Mouse (Mus musculus) kidney, postnatal 10 days (tissue): ENCODE results near the gene Hspa1b.

ENCODE experiments used
- DNase-seq: peaks from one replicate; pipeline ENCODE4 v3.0.0; 2021; ENCODE audit warnings: mixed read lengths

Hspa1b gene

DNA sequence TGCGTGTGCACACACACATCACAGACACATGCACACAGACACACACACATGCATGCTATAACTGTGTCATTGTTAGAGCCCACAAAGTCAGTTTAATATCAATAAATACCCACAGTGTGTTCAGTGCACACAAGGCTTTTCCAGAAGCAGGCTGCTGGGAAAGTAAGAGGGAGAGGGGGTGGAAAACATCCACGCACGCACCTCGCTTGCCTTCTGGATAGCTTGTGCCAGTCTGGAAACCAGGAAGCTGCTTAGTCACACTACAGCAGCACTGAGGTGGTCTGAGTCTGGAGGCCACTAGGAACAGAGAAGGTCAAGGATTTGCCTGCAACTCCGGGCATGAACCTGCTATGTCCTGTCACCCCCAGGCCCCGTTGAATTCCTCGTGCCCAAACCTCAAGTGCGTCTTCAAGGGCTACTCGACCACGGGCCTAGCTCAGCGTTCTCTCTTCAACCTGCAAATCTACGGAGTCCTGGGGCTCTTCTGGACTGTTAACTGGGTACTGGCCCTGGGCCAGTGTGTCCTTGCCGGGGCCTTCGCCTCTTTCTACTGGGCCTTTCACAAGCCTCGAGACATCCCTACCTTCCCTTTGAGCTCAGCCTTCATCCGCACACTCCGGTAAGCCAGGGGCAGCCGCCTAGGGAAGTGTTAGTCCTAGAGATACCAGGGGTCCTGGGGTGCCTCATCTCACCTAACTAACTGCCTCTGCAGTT lies 31.6 kb downstream of the Hspa1b start:
- no peak for DNase-seq

- DNase-seq: no peak
Measured at GRCm38 (mm10) chr17:34924258-34924657, 34.8 kb downstream of the Hspa1b start.

DNA sequence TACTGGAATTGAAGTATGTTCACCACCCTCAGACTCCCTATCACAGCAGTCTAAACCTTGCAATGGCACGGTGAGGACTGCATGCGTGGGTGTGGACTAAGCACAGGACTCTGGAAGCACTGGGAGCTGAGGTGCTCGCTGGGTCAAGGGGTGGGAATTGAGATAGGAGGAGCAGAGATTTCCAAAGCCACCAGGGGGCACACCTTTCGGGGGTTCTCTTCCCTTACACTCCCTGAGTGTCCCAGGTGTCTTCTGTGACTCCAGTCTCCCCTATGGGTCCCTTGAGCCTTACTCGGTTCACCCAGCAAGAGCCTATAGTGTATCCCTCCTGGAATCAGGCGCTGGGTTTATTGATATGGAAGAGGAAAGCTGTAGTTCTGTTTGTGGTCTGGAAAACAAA lies 36.1 kb downstream of the Hspa1b start:
- no peak for DNase-seq

GRCm38 (mm10) chr17:34917188-34917587 lies 41.9 kb downstream of the Hspa1b start:
- DNase-seq: no peak

DNA sequence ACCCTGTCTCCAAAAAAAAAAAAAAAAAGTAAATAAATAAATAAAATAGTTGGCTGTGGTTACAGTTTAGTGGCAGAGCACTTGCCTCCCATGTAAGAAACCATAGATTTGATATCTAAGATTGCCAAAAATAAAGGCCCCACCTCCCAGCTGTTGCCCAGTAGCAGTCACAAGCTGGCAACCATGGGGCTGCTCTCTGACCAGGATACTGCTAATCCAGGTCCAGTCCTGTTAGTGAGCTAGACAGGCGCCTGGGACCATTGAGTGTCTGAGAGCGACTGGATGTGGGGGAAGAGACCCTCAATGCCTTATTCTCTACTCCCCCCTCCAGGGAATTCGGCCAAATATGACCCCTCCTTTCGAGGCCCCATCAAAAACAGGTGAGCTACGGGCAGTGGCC lies 42.7 kb downstream of the Hspa1b start:
- no peak for DNase-seq

GRCm38 (mm10) chr17:34915410-34915831 lies 43.6 kb downstream of the Hspa1b start:
- peak; percentile 80 for DNase-seq

DNA sequence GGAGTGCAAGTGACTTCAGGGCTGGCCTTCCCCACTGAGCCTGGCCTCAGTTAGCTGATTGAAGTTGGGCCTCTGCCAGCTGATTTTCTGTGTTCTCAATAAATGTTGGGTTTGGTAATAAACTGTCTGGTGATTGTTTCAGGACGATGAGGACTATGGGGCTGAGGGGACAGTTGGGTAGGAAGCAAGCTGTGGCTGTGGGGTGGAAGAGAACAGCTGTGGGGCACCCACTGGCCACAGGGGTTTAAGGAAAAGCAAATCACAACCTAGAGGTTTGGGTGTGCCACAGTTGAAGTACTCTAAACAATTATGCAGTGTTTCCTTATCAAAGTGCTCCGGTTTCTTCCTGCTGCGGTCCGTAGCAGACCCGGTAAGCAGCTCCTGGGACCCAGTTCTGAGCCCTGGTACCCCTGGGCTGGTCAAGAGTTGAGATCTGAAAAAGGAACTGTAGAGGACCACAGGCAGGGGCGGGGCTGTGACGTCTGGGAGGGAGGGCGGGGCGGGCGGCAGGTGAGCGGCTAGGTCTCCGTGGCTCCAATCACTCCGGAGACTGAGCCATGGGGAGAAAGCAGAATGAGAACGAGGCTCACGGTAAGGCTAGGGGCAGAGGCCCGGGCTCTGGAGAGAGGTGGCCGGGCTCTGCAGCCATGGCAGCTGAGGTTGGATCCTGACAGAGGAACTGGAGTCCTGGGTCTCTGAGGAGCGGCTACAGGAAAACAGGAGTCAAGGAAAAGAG lies 44.9 kb downstream of the Hspa1b start, which contains the start of gene Slc44a4:
Gene Slc44a4 (plus strand): TSS at position 537 of the 736 bp plus-strand sequence.
- peak; percentile 64 for DNase-seq

DNA sequence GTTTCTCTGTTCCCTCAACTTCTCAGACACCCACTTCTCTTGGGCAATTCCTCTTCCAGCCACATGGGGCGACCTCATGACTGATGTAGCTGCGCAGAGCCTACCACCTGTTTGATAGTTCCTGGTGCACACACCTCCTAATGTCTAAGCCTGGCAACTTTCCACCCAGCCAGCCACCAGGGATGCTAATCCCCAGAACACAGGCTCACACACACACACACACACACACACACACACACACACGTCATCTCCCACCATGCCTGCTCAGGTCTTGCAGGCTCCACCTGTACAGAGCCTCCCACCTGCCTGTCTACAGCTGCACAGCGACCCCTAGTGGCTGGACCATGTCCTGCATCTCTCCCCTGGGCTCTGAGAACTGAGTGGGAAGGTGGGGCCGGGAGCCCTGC lies 47.1 kb downstream of the Hspa1b start:
- DNase-seq: peak; percentile 90

DNA sequence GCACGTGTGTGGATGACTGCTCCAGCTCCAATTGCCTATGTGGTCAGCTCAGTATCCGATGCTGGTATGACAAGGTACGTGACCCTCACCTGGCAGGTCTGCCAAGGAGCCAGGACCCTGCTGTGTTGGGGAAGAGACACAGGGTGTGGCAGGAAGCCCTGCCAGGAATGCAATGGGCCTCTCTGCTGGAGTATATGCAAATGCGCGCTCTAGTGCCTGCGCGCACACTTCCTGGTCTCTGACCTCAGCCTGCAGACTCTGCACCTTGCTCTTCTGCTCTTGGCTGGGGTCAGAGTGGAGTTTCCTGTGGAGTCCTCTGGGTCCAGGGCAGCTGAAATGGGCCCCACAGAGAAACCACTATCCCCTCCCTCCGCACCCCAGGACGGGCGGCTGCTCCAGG lies 48.1 kb downstream of the Hspa1b start:
- DNase-seq: peak; percentile 50
